ENCODE assay signal across 8 mouse cellular contexts in genomic region chr4:100096596-100097181, GRCm38 (mm10). TPM values are rescaled to one million over a fixed set of nuclear protein-coding genes. Genes with fewer than 3 reads are reported as not detected.
DNase-seq lines count a peak whose midpoint lies in the region; ATAC-seq lines count a peak whose summit lies in the region.

No protein-coding gene starts in this region.

- H3K4me3 ChIP-seq in heart, embryonic 16.5 days (ENCODE audit: low read length), result peak overlapping the region; percentile 89
- H3K4me3 ChIP-seq in midbrain, embryonic 14.5 days (replicated peaks; ENCODE audit: low read depth, low read length), result peak overlapping the region; percentile 63

- ATAC-seq in common myeloid progenitor, adult 5-6 weeks (replicated peaks; ENCODE audit: low read depth, poor library complexity, severe bottlenecking), result 0 out of 2 replicates have a peak, but pooled peaks have one; percentile 5
- ATAC-seq in heart, embryonic 16.5 days (replicated peaks; ENCODE audit: extremely low read depth, insufficient read depth, low FRiP score), result peak; percentile 10
- ATAC-seq in midbrain, embryonic 14.5 days (ENCODE audit: low FRiP score, low TSS enrichment), result no peak
- no peak for ATAC-seq in inflammation-experienced regulatory T-cells, adult 6 months

- no peaks in the 10 kb centered on the region for H3K9me3 ChIP-seq in heart, embryonic 16.5 days (replicated peaks; ENCODE audit: control insufficient read depth, low read length)
- no peaks in the 10 kb centered on the region for H3K9me3 ChIP-seq in midbrain, embryonic 14.5 days (ENCODE audit: control insufficient read depth, low read length)

- WGBS in heart, embryonic 16.5 days, result under 1% methylated on average over 21 of the region's 21 CpGs
- WGBS in midbrain, embryonic 14.5 days, result 2% methylated on average over 21 of the region's 21 CpGs

- peak; percentile 26 for DNase-seq in right cerebral cortex, postnatal 4 days
- DNase-seq in right cerebral cortex, postnatal 36 days (ENCODE audit: low spot score in 2 of 2), result no peak
- peak; percentile 19 to 61 for DNase-seq in kidney, postnatal 25 days
- peak; percentile 64 for DNase-seq in midbrain, embryonic 14.5 days
- DNase-seq in spleen, postnatal 36 days (ENCODE audit: low spot score in 2 of 2), result no peak

- peak overlapping the region; percentile 93 for H3K27ac ChIP-seq in heart, embryonic 16.5 days (ENCODE audit: low read length)
- no peak overlapping the region for H3K27ac ChIP-seq in midbrain, embryonic 14.5 days (replicated peaks; ENCODE audit: low read depth, low read length)

- peak overlapping the region; percentile 71 for H3K4me2 ChIP-seq in heart, embryonic 16.5 days (ENCODE audit: low read depth, low read length)
- peak overlapping the region; percentile 96 for H3K4me2 ChIP-seq in midbrain, embryonic 14.5 days (ENCODE audit: low read length)

- H3K36me3 ChIP-seq in heart, embryonic 16.5 days (ENCODE audit: control insufficient read depth, insufficient read depth), result no peaks in the 10 kb centered on the region
- no peaks in the 10 kb centered on the region for H3K36me3 ChIP-seq in midbrain, embryonic 14.5 days (ENCODE audit: control insufficient read depth, insufficient read depth, low read length)

- no peaks in the 10 kb centered on the region for H3K27me3 ChIP-seq in heart, embryonic 16.5 days (ENCODE audit: control insufficient read depth, insufficient read depth, low read length)
- peaks cover 16% of the 10 kb centered on the region; the same call in 1 of the 2 replicates for H3K27me3 ChIP-seq in midbrain, embryonic 14.5 days (ENCODE audit: control insufficient read depth, insufficient read depth, low read length)

- H3K9ac ChIP-seq in heart, embryonic 16.5 days (ENCODE audit: low read length), result peak overlapping the region; percentile 94
- H3K9ac ChIP-seq in midbrain, embryonic 14.5 days (replicated peaks; ENCODE audit: low read length), result peak overlapping the region; percentile 62; the same call in 1 of the 2 replicates

- H3K4me1 ChIP-seq in heart, embryonic 16.5 days (ENCODE audit: control insufficient read depth, insufficient read depth, low read length), result peaks cover 16% of the 10 kb centered on the region
- 0 out of 2 replicates have a peak, but pooled peaks cover 8% of the 10 kb centered on the region for H3K4me1 ChIP-seq in midbrain, embryonic 14.5 days (ENCODE audit: control insufficient read depth, insufficient read depth, low read length)

RNA-seq across cellular contexts. Expression of gene Ror1, which starts 1.1 kb away (rescaled TPM):
- total RNA-seq in common myeloid progenitor, adult 5-6 weeks (2017), result under 0.01 TPM in 1 of 2 replicates, not detected in the other
- 10.7 and 13.0 TPM in 2 replicates for polyA plus RNA-seq in heart, embryonic 16.5 days (2015; fragmentation: Nextera tagmentation; extraction: Ambion mirVana)
- polyA plus RNA-seq in midbrain, embryonic 14.5 days (2014; fragmentation: Nextera tagmentation; extraction: Ambion mirVana), result 0.81 and 1.5 TPM in 2 replicates
- polyA plus RNA-seq in inflammation-experienced regulatory T-cells, adult 6 months (2017; shearing (Covaris generic)), result not detected

Comparison
In these comparisons a context has a peak if more than half of its experiments do, and no peak if none do; other contexts are left out.
1. DNase-seq: peak in right cerebral cortex, postnatal 4 days (single experiment), kidney, postnatal 25 days (2 of 2) and midbrain, embryonic 14.5 days (single experiment); none in right cerebral cortex, postnatal 36 days (0 of 2) and spleen, postnatal 36 days (0 of 2).
2. ATAC-seq: peak in common myeloid progenitor, adult 5-6 weeks (single experiment) and heart, embryonic 16.5 days (single experiment); none in midbrain, embryonic 14.5 days (single experiment) and inflammation-experienced regulatory T-cells, adult 6 months (single experiment).